Mouse (Mus musculus): Measurements from ENCODE around the gene Clec4b2. TPM values are rescaled to one million over a fixed set of nuclear protein-coding genes. Genes with fewer than 3 reads are reported as not detected.
"Not testable (repeated sequence)": the region's sequence is repeated elsewhere in the genome, so short reads cannot be mapped to it uniquely, and the experiment has no call there.

Gene Clec4b2
- total RNA-seq, 1 experiment, result not detected

- in situ Hi-C loops (cut with MboI; ENCODE audit: low sequenced_read_pairs in 2 of 2, unreplicated experiment in 2 of 2), result no loop called here
- Histone ChIP-seq H3K36me3 (ENCODE audit: control insufficient read depth, insufficient read depth, low read length, poor library complexity, severe bottlenecking) (no peaks in the 10 kb centered on the region), H3K4me3 (ENCODE audit: insufficient read depth in 1 of 2, low read depth in 1 of 2, low read length in 2 of 2, poor library complexity in 1 of 2, severe bottlenecking in 1 of 2) (no peak overlapping the region), H3K27ac (ENCODE audit: insufficient read depth, low read depth, low read length, poor library complexity, severe bottlenecking) (no peak overlapping the region), H3K9ac (ENCODE audit: insufficient read depth, low read depth, low read length, poor library complexity, severe bottlenecking) (no peak overlapping the region), H3K9me3 (ENCODE audit: control insufficient read depth, insufficient read depth, low read depth, low read length) (no peaks in the 10 kb centered on the region), H3K4me1 (ENCODE audit: control insufficient read depth in 2 of 2, insufficient read depth in 2 of 2, low read length in 2 of 2, poor library complexity in 1 of 2) (no peaks in the 10 kb centered on the region)
- DNase-seq (ENCODE audit: low read depth, low spot score), result no peak
- TF ChIP-seq HCFC1 (IDR thresholded peaks at IDR 0.05; ENCODE audit: borderline replicate concordance, insufficient read depth, low read length), result no peak
- no peak for TF ChIP-seq ZNF384 (IDR thresholded peaks at IDR 0.05; ENCODE audit: low read depth, low read length)
- no peak for TF ChIP-seq MAFK (IDR thresholded peaks at IDR 0.05; ENCODE audit: insufficient read depth, low read depth, low read length)
- no peak for TF ChIP-seq CHD2 (IDR thresholded peaks at IDR 0.05; ENCODE audit: low read depth, low read length)
- no peak for TF ChIP-seq ZC3H11A (IDR thresholded peaks at IDR 0.05; ENCODE audit: borderline replicate concordance, low read depth, low read length)
These were observed 71.5 kb downstream of the Clec4b2 start for GRCm38 (mm10) chr6:123244201-123244600.

- H3K36me3 ChIP-seq (ENCODE audit: control insufficient read depth, insufficient read depth, low read length, poor library complexity, severe bottlenecking); H3K4me3 ChIP-seq (ENCODE audit: insufficient read depth in 1 of 2, low read depth in 1 of 2, low read length in 2 of 2, poor library complexity in 1 of 2, severe bottlenecking in 1 of 2); H3K9me3 ChIP-seq (ENCODE audit: control insufficient read depth, insufficient read depth, low read depth, low read length); DNase-seq (ENCODE audit: low read depth, low spot score); H3K4me1 ChIP-seq (ENCODE audit: control insufficient read depth in 2 of 2, insufficient read depth in 2 of 2, low read length in 2 of 2, poor library complexity in 1 of 2); H3K27ac ChIP-seq (ENCODE audit: insufficient read depth, low read depth, low read length, poor library complexity, severe bottlenecking); in situ Hi-C loops (cut with MboI; ENCODE audit: low sequenced_read_pairs in 2 of 2, unreplicated experiment in 2 of 2); H3K9ac ChIP-seq (ENCODE audit: insufficient read depth, low read depth, low read length, poor library complexity, severe bottlenecking): not testable (repeated sequence)
These were observed 76.2 kb downstream of the Clec4b2 start for GRCm38 (mm10) chr6:123248862-123249261.

GRCm38 (mm10) chr6:123252735-123253134 is 80.0 kb downstream of the Clec4b2 start:
- Histone ChIP-seq H3K27ac (ENCODE audit: insufficient read depth, low read depth, low read length, poor library complexity, severe bottlenecking) (no peak overlapping the region), H3K9me3 (ENCODE audit: control insufficient read depth, insufficient read depth, low read depth, low read length) (no peaks in the 10 kb centered on the region), H3K4me1 (ENCODE audit: control insufficient read depth in 2 of 2, insufficient read depth in 2 of 2, low read length in 2 of 2, poor library complexity in 1 of 2) (no peaks in the 10 kb centered on the region), H3K9ac (ENCODE audit: insufficient read depth, low read depth, low read length, poor library complexity, severe bottlenecking) (no peak overlapping the region), H3K4me3 (ENCODE audit: insufficient read depth in 1 of 2, low read depth in 1 of 2, low read length in 2 of 2, poor library complexity in 1 of 2, severe bottlenecking in 1 of 2) (no peak overlapping the region), H3K36me3 (ENCODE audit: control insufficient read depth, insufficient read depth, low read length, poor library complexity, severe bottlenecking) (no peaks in the 10 kb centered on the region)
- TF ChIP-seq ZNF384 (IDR thresholded peaks at IDR 0.05; ENCODE audit: low read depth, low read length), result no peak
- TF ChIP-seq CHD2 (IDR thresholded peaks at IDR 0.05; ENCODE audit: low read depth, low read length), result no peak
- TF ChIP-seq ZC3H11A (IDR thresholded peaks at IDR 0.05; ENCODE audit: borderline replicate concordance, low read depth, low read length), result no peak
- TF ChIP-seq HCFC1 (IDR thresholded peaks at IDR 0.05; ENCODE audit: borderline replicate concordance, insufficient read depth, low read length), result no peak
- no peak for TF ChIP-seq MAFK (IDR thresholded peaks at IDR 0.05; ENCODE audit: insufficient read depth, low read depth, low read length)
- in situ Hi-C loops (cut with MboI; ENCODE audit: low sequenced_read_pairs in 2 of 2, unreplicated experiment in 2 of 2), result no loop called here
- no peak for DNase-seq (ENCODE audit: low read depth, low spot score)

Other genes with a start within 250 kb of the Clec4b2 start
- not detected in 2 replicates for gene Clec4a3, start 220.4 kb upstream of the Clec4b2 start, total RNA-seq (2012; rRNA removed)
- gene Clec4a4, start 182.5 kb upstream of the Clec4b2 start, total RNA-seq (2012; rRNA removed), result not detected in 2 replicates
- not detected in 2 replicates for gene Clec4b1, start 122.9 kb upstream of the Clec4b2 start, total RNA-seq (2012; rRNA removed)
- gene Clec4a2, start 66.5 kb upstream of the Clec4b2 start, total RNA-seq (2012; rRNA removed), result not detected in 2 replicates
- gene Clec4n, start 57.0 kb downstream of the Clec4b2 start, total RNA-seq (2012; rRNA removed), result not detected in 2 replicates
- not detected in 2 replicates for gene Clec4d, start 89.2 kb downstream of the Clec4b2 start, total RNA-seq (2012; rRNA removed)
- not detected in 2 replicates for gene Clec4e, start 117.0 kb downstream of the Clec4b2 start, total RNA-seq (2012; rRNA removed)
- gene Vmn2r19, start 135.4 kb downstream of the Clec4b2 start, total RNA-seq (2012; rRNA removed), result not detected in 2 replicates
- gene Vmn2r20, start 245.2 kb downstream of the Clec4b2 start, total RNA-seq (2012; rRNA removed), result not detected in 2 replicates

Measured in ES-E14 (cell line).